Mouse (Mus musculus): ENCODE results near the gene 4931440F15Rik. TPM values are rescaled to one million over a fixed set of nuclear protein-coding genes. Genes with fewer than 3 reads are reported as not detected.
"Not testable (repeated sequence)": the region's sequence is repeated elsewhere in the genome, so short reads cannot be mapped to it uniquely, and the experiment has no call there.

Gene 4931440F15Rik
- not detected for polyA plus RNA-seq (2017; shearing (Covaris generic))

GRCm38 (mm10) chr11:29825271-29825718 is at the start of gene 4931440F15Rik:
Gene 4931440F15Rik, minus strand, starts transcription at chr11:29825668.
- not testable (repeated sequence) for ATAC-seq

- not testable (repeated sequence) for ATAC-seq
Observed at GRCm38 (mm10) chr11:29874781-29875180, 49.3 kb upstream of the 4931440F15Rik start.

GRCm38 (mm10) chr11:29870174-29870573 is 44.7 kb upstream of the 4931440F15Rik start:
- no peak for ATAC-seq

GRCm38 (mm10) chr11:29864269-29864668 is 38.8 kb upstream of the 4931440F15Rik start:
- no peak for ATAC-seq

- ATAC-seq: no peak
Observed at GRCm38 (mm10) chr11:29861750-29862397, 36.4 kb upstream of the 4931440F15Rik start.

- ATAC-seq: no peak
Observed at GRCm38 (mm10) chr11:29861040-29861439, 35.6 kb upstream of the 4931440F15Rik start.

- ATAC-seq: no peak
Observed at GRCm38 (mm10) chr11:29840606-29841227, 15.2 kb upstream of the 4931440F15Rik start.

GRCm38 (mm10) chr11:29839781-29840180 is 14.3 kb upstream of the 4931440F15Rik start:
- ATAC-seq: no peak

GRCm38 (mm10) chr11:29837066-29837465 is 11.6 kb upstream of the 4931440F15Rik start:
- ATAC-seq: no peak

GRCm38 (mm10) chr11:29827729-29828128 is 2.3 kb upstream of the 4931440F15Rik start:
- ATAC-seq: no peak

- ATAC-seq: no peak
Observed at GRCm38 (mm10) chr11:29826001-29826400, 533 bp upstream of the 4931440F15Rik start.

- ATAC-seq: not testable (repeated sequence)
Observed at GRCm38 (mm10) chr11:29824474-29825270, 796 bp downstream of the 4931440F15Rik start.

GRCm38 (mm10) chr11:29823141-29823540 is 2.3 kb downstream of the 4931440F15Rik start:
- no peak for ATAC-seq

GRCm38 (mm10) chr11:29815670-29816069 is 9.8 kb downstream of the 4931440F15Rik start:
- no peak for ATAC-seq

GRCm38 (mm10) chr11:29815261-29815660 is 10.2 kb downstream of the 4931440F15Rik start:
- ATAC-seq: no peak

GRCm38 (mm10) chr11:29813267-29813666 is 12.2 kb downstream of the 4931440F15Rik start:
- ATAC-seq: no peak

- no peak for ATAC-seq
Observed at GRCm38 (mm10) chr11:29812475-29812874, 13.0 kb downstream of the 4931440F15Rik start.

GRCm38 (mm10) chr11:29810324-29810723 is 15.1 kb downstream of the 4931440F15Rik start:
- ATAC-seq: peak; percentile 73

GRCm38 (mm10) chr11:29808981-29809589 is 16.4 kb downstream of the 4931440F15Rik start:
- no peak for ATAC-seq

- ATAC-seq: no peak
Observed at GRCm38 (mm10) chr11:29808173-29808980, 17.1 kb downstream of the 4931440F15Rik start.

- ATAC-seq: no peak
Observed at GRCm38 (mm10) chr11:29807325-29807724, 18.1 kb downstream of the 4931440F15Rik start.

Data from activated CD4-positive, CD25-positive, alpha-beta regulatory T cell, adult 4 months (primary cell).